27 mouse cellular contexts compared by ENCODE assay signal in the genomic region with DNA sequence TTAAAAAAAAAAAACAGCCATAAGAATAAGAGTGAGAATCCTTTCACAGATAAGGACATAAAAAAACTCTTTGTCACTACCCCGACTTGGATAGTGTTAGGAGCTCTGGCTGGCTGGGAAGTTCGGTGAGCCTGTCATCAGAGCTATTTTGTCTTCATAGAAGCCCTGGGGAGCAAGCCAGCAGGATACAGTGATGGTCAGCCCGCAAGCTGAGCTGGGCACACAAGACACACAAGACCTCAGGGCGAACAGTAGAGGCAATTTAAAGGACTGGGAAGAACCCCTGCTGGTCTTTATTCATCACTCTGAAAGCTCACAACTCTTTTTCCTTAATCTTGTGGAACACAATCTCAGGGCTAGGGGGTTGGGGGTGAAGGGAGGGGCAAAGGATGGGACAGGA.
DNase-seq lines count a peak whose midpoint lies in the region; ATAC-seq lines count a peak whose summit lies in the region.
"Had no signal": no experiment of that assay in that cellular context is flagged by ENCODE, and none has a peak within 500 bp of the region (broad histone marks: within the 10 kb centered on the region; RNA-seq: fewer than 3 reads in every experiment).

No protein-coding gene starts in this region.

- no peak overlapping the region for H3K4me3 ChIP-seq in forebrain, embryonic 13.5 days
- no peak overlapping the region for H3K4me3 ChIP-seq in forebrain, embryonic 16.5 days (replicated peaks; ENCODE audit: low read length)
- H3K4me3 ChIP-seq in hindbrain, embryonic 12.5 days: no peak overlapping the region
- no peak overlapping the region for H3K4me3 ChIP-seq in hindbrain, embryonic 13.5 days
- no peak overlapping the region for H3K4me3 ChIP-seq in midbrain, embryonic 14.5 days (replicated peaks; ENCODE audit: low read depth, low read length)
- H3K4me3 ChIP-seq in midbrain, embryonic 13.5 days (replicated peaks): no peak overlapping the region
- H3K4me3 ChIP-seq: erythroblast, embryonic 14.5 days; heart, embryonic 10.5 days; hindbrain, embryonic 15.5 days; limb, embryonic 13.5 days; lung, embryonic 15.5 days; midbrain, embryonic 10.5 days; myocyte; neural tube, embryonic 12.5 days had no signal

- H3K9ac ChIP-seq in forebrain, embryonic 13.5 days: no peak overlapping the region
- no peak overlapping the region for H3K9ac ChIP-seq in forebrain, embryonic 16.5 days (replicated peaks; ENCODE audit: low read depth, low read length)
- no peak overlapping the region for H3K9ac ChIP-seq in hindbrain, embryonic 12.5 days
- no peak overlapping the region for H3K9ac ChIP-seq in hindbrain, embryonic 13.5 days
- H3K9ac ChIP-seq in midbrain, embryonic 14.5 days (replicated peaks; ENCODE audit: low read length): no peak overlapping the region
- H3K9ac ChIP-seq in midbrain, embryonic 13.5 days (replicated peaks): no peak overlapping the region
- H3K9ac ChIP-seq: hindbrain, embryonic 15.5 days; limb, embryonic 13.5 days; lung, embryonic 15.5 days; neural tube, embryonic 12.5 days had no signal

- WGBS in forebrain, embryonic 13.5 days: 5% methylated on average over 4 of the region's 4 CpGs
- 6% methylated on average over 4 of the region's 4 CpGs for WGBS in forebrain, embryonic 16.5 days
- WGBS in hindbrain, embryonic 12.5 days: 9% methylated on average over 4 of the region's 4 CpGs
- 12% methylated on average over 4 of the region's 4 CpGs for WGBS in hindbrain, embryonic 13.5 days
- WGBS in midbrain, embryonic 14.5 days: 7% methylated on average over 4 of the region's 4 CpGs
- 7% methylated on average over 4 of the region's 4 CpGs for WGBS in midbrain, embryonic 13.5 days

- H3K4me1 ChIP-seq in forebrain, embryonic 13.5 days: peaks cover 78% of the 10 kb centered on the region
- H3K4me1 ChIP-seq in forebrain, embryonic 16.5 days (replicated peaks; ENCODE audit: control insufficient read depth, insufficient read depth, low read length): peaks cover 57% of the 10 kb centered on the region
- H3K4me1 ChIP-seq in hindbrain, embryonic 12.5 days: peaks cover 52% of the 10 kb centered on the region
- H3K4me1 ChIP-seq in hindbrain, embryonic 13.5 days (replicated peaks): peaks cover 71% of the 10 kb centered on the region
- peaks cover 35% of the 10 kb centered on the region for H3K4me1 ChIP-seq in midbrain, embryonic 14.5 days (ENCODE audit: control insufficient read depth, insufficient read depth, low read length)
- H3K4me1 ChIP-seq in midbrain, embryonic 13.5 days (replicated peaks): peaks cover 56% of the 10 kb centered on the region

- DNase-seq in midbrain, embryonic 14.5 days: peak; percentile 36
- DNase-seq: adrenal gland, adult 2 months; adrenal gland, postnatal 36 days; cerebellum, adult 2 months; heart, postnatal 36 days; kidney, adult 18-20 months; layer of hippocampus, adult 9-11 months; right cerebral cortex, adult 18-20 months; right cerebral cortex, postnatal 4 days; thymus, postnatal 4 days had no signal

- peaks cover 21% of the 10 kb centered on the region for H3K36me3 ChIP-seq in forebrain, embryonic 13.5 days (ENCODE audit: poor library complexity, severe bottlenecking)
- H3K36me3 ChIP-seq in forebrain, embryonic 16.5 days (ENCODE audit: control insufficient read depth, insufficient read depth): no peaks in the 10 kb centered on the region
- peaks cover 5% of the 10 kb centered on the region; the same call in 1 of the 2 replicates for H3K36me3 ChIP-seq in hindbrain, embryonic 12.5 days
- H3K36me3 ChIP-seq in hindbrain, embryonic 13.5 days: no peaks in the 10 kb centered on the region
- peaks cover 9% of the 10 kb centered on the region; the same call in 1 of the 2 replicates for H3K36me3 ChIP-seq in midbrain, embryonic 14.5 days (ENCODE audit: control insufficient read depth, insufficient read depth, low read length)
- H3K36me3 ChIP-seq in midbrain, embryonic 13.5 days: peaks cover 8% of the 10 kb centered on the region
- H3K36me3 ChIP-seq: hindbrain, embryonic 15.5 days; lung, embryonic 15.5 days had no signal

- H3K4me2 ChIP-seq in forebrain, embryonic 13.5 days: no peak overlapping the region
- no peak overlapping the region for H3K4me2 ChIP-seq in forebrain, embryonic 16.5 days (ENCODE audit: low read length)
- no peak overlapping the region for H3K4me2 ChIP-seq in hindbrain, embryonic 12.5 days (replicated peaks)
- no peak overlapping the region for H3K4me2 ChIP-seq in hindbrain, embryonic 13.5 days
- no peak overlapping the region for H3K4me2 ChIP-seq in midbrain, embryonic 14.5 days (ENCODE audit: low read length)
- H3K4me2 ChIP-seq in midbrain, embryonic 13.5 days (replicated peaks): no peak overlapping the region
- H3K4me2 ChIP-seq: hindbrain, embryonic 15.5 days; limb, embryonic 13.5 days; liver, embryonic 11.5 days; lung, embryonic 15.5 days had no signal

- ATAC-seq in forebrain, embryonic 13.5 days: no peak
- ATAC-seq in forebrain, embryonic 16.5 days: no peak
- no peak for ATAC-seq in hindbrain, embryonic 12.5 days (ENCODE audit: low FRiP score)
- ATAC-seq in hindbrain, embryonic 13.5 days (ENCODE audit: low FRiP score): no peak
- no peak for ATAC-seq in midbrain, embryonic 14.5 days (ENCODE audit: low FRiP score, low TSS enrichment)
- ATAC-seq in midbrain, embryonic 13.5 days: no peak
- ATAC-seq in frontal cortex, adult (ENCODE audit: low TSS enrichment): no peak
- ATAC-seq: activated CD4-positive, CD25-positive, alpha-beta regulatory T cell, adult 4 months had no signal

- H3K27ac ChIP-seq in forebrain, embryonic 13.5 days: peak overlapping the region; percentile 27; the same call in 1 of the 2 replicates
- no peak overlapping the region; the same call in 1 of the 2 replicates for H3K27ac ChIP-seq in forebrain, embryonic 16.5 days (ENCODE audit: low read length)
- 0 out of 2 replicates have a peak overlapping the region, but pooled peaks have one; percentile 7 for H3K27ac ChIP-seq in hindbrain, embryonic 12.5 days
- H3K27ac ChIP-seq in hindbrain, embryonic 13.5 days: no peak overlapping the region
- H3K27ac ChIP-seq in midbrain, embryonic 14.5 days (replicated peaks; ENCODE audit: low read depth, low read length): no peak overlapping the region
- H3K27ac ChIP-seq in midbrain, embryonic 13.5 days: no peak overlapping the region
- H3K27ac ChIP-seq: heart, embryonic 10.5 days; hindbrain, embryonic 15.5 days; kidney, postnatal 0 days; limb, embryonic 13.5 days; midbrain, embryonic 10.5 days; neural tube, embryonic 12.5 days had no signal

- H3K27me3 ChIP-seq in forebrain, embryonic 13.5 days: no peaks in the 10 kb centered on the region
- no peaks in the 10 kb centered on the region for H3K27me3 ChIP-seq in forebrain, embryonic 16.5 days (replicated peaks; ENCODE audit: control insufficient read depth, insufficient read depth, low read length)
- no peaks in the 10 kb centered on the region for H3K27me3 ChIP-seq in hindbrain, embryonic 12.5 days
- no peaks in the 10 kb centered on the region for H3K27me3 ChIP-seq in hindbrain, embryonic 13.5 days
- H3K27me3 ChIP-seq in midbrain, embryonic 14.5 days (ENCODE audit: control insufficient read depth, insufficient read depth, low read length): no peaks in the 10 kb centered on the region
- H3K27me3 ChIP-seq in midbrain, embryonic 13.5 days: no peaks in the 10 kb centered on the region
- H3K27me3 ChIP-seq: hindbrain, embryonic 15.5 days; limb, embryonic 13.5 days; lung, embryonic 15.5 days; neural tube, embryonic 12.5 days had no signal

- H3K9me3 ChIP-seq in forebrain, embryonic 13.5 days (replicated peaks): no peaks in the 10 kb centered on the region
- H3K9me3 ChIP-seq in forebrain, embryonic 16.5 days (ENCODE audit: control insufficient read depth, low read length): no peaks in the 10 kb centered on the region
- H3K9me3 ChIP-seq in hindbrain, embryonic 12.5 days (replicated peaks): no peaks in the 10 kb centered on the region
- no peaks in the 10 kb centered on the region for H3K9me3 ChIP-seq in hindbrain, embryonic 13.5 days
- H3K9me3 ChIP-seq in midbrain, embryonic 14.5 days (ENCODE audit: control insufficient read depth, low read length): no peaks in the 10 kb centered on the region
- H3K9me3 ChIP-seq in midbrain, embryonic 13.5 days: no peaks in the 10 kb centered on the region
- H3K9me3 ChIP-seq: heart, embryonic 10.5 days; hindbrain, embryonic 15.5 days; limb, embryonic 13.5 days; lung, embryonic 15.5 days; midbrain, embryonic 10.5 days; neural tube, embryonic 12.5 days had no signal

Comparison
In these comparisons a context has a peak if more than half of its experiments do, and no peak if none do; other contexts are left out.
1. H3K27ac ChIP-seq: peak in forebrain, embryonic 13.5 days (single experiment) and hindbrain, embryonic 12.5 days (single experiment); none in forebrain, embryonic 16.5 days (single experiment), hindbrain, embryonic 13.5 days (single experiment), midbrain, embryonic 14.5 days (single experiment) and midbrain, embryonic 13.5 days (single experiment).